Mouse (Mus musculus): ENCODE results near the gene Gldc. TPM values are rescaled to one million over a fixed set of nuclear protein-coding genes. Genes with fewer than 3 reads are reported as not detected.
"Not testable (repeated sequence)": the region's sequence is repeated elsewhere in the genome, so short reads cannot be mapped to it uniquely, and the experiment has no call there.

Gene Gldc
- total RNA-seq (2021) = 10 to 100 TPM; 18.1 to 18.2 TPM
- long read RNA-seq, experiment 1, transcript Gldc-201 (25 exons, 3,767 nt) = major isoform, 56 of 70 reads
- long read RNA-seq, experiment 1, partial matches to known transcripts = 7 of 70 reads
- long read RNA-seq, experiment 1, other reads (novel, unspliced or antisense) = 7 of 70 reads
- long read RNA-seq, experiment 2, transcript Gldc-201 (25 exons, 3,767 nt) = major isoform, 51 of 57 reads
- long read RNA-seq, experiment 2, partial matches to known transcripts = 3 of 57 reads
- long read RNA-seq, experiment 2, other reads (novel, unspliced or antisense) = 3 of 57 reads

- intact Hi-C loops (cut with DNase I) = no loop called here
- DNase-seq (ENCODE audit: low spot score in 2 of 2) = peak; percentile 58 to 67
Observed at GRCm38 (mm10) chr19:30174919-30175571, at the start of gene Gldc. Gldc (minus strand) TSS chr19:30175429.

- intact Hi-C loops (cut with DNase I); DNase-seq (ENCODE audit: low spot score in 2 of 2): not testable (repeated sequence)
Observed at GRCm38 (mm10) chr19:30222593-30222992, 47.4 kb upstream of the Gldc start.

DNA sequence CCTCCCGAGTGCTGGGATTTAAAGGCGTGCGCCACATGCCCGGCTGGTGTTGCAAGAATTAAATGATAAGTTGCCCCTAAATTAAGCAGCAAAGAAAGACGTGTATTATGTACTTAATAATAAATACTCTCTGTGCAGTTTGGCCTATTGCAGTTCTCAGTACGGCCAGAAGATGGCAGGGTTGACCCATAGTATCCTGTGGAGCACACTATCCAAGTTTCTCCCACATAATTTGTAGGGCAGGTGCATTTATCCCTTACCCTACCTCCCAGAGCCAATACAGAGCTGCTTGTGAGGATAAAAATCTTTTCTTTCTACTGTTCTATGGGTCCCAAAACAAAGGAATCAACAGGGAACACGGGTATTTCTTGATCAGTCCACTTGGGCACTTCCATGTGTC is 42.1 kb upstream of the Gldc start:
- intact Hi-C loops (cut with DNase I) = no loop called here

DNA sequence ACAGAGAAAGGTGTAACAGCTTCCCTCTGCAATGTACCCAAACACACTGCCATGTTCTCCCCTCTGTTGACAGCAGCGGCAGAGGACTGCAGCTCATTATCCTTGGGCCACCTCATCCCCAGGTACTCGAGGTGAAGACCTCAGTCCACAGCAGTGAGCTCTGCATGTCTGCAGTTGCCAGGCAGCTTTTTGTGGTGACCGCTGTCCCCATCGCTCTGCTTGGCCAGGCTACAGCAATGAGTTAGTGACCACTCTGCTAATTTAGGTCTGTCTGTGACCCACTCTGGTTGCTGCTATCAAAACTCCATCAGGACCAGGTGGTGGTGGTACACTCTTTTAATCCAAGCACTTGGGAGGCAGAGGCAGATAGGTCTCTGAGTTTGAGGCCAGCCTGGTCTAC is 41.0 kb upstream of the Gldc start:
- intact Hi-C loops (cut with DNase I) = no loop called here

More for the DNA sequence above, 42.1 kb upstream of the Gldc start:
- DNase-seq (ENCODE audit: low spot score in 2 of 2) = peak; percentile 27 to 72

GRCm38 (mm10) chr19:30215736-30216135 is 40.5 kb upstream of the Gldc start:
- intact Hi-C loops (cut with DNase I); DNase-seq (ENCODE audit: low spot score in 2 of 2): not testable (repeated sequence)

More for the DNA sequence above, 41.0 kb upstream of the Gldc start:
- DNase-seq (ENCODE audit: low spot score in 2 of 2) = no peak

DNA sequence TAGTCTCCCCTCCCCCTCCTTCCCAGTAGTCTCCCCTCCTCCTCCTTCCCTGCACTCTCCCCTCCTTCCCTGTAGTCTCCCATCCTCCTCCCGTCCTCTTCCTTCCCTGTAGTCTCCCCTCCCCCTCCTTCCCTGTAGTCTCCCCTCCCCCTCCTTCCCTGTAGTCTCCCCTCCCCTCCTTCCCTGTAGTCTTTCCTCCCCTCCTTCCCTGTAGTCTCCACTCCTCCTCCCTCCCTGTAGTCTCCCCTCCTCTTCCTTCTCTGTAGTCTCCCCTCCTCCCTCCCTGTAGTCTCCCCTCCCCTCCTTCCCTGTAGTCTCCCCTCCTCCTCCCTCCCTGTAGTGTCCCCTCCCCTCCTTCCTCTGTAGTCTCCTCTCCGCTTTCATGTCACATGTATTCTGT is 38.8 kb upstream of the Gldc start:
- no peak for DNase-seq (ENCODE audit: low spot score in 2 of 2)
- intact Hi-C loops (cut with DNase I) = no loop called here

GRCm38 (mm10) chr19:30209006-30209405 is 33.8 kb upstream of the Gldc start:
- DNase-seq (ENCODE audit: low spot score in 2 of 2) = not testable (repeated sequence)
- intact Hi-C loops (cut with DNase I) = loop anchor here (5.0 kb wide), 1 partner anchor 52 kb away; no protein-coding TSS in a partner anchor

GRCm38 (mm10) chr19:30206981-30207380 is 31.8 kb upstream of the Gldc start:
- no peak for DNase-seq (ENCODE audit: low spot score in 2 of 2)
- intact Hi-C loops (cut with DNase I) = loop anchor here (5.0 kb wide), 1 partner anchor 50 kb away; no protein-coding TSS in a partner anchor

DNA sequence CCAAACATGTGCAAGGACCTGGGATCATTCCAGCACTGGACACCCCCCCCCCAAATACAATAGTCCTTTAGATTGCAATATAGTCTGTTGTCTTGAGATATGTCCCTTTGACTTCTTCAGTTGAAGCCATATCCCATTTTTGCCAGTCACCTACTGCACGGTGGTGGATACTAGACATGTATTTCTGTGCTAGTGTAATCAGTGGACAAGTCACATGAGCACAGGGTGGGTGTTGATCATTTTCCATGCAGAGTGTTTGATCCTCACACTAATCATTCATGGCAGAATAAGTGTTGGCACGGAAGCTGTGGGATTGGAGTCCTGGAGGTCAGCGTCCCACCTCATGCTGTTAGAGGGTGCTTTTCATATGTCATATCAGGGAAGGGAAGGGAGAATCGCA is 30.6 kb upstream of the Gldc start:
- intact Hi-C loops (cut with DNase I) = loop anchor here (5.0 kb wide), 1 partner anchor 49 kb away; no protein-coding TSS in a partner anchor

DNA sequence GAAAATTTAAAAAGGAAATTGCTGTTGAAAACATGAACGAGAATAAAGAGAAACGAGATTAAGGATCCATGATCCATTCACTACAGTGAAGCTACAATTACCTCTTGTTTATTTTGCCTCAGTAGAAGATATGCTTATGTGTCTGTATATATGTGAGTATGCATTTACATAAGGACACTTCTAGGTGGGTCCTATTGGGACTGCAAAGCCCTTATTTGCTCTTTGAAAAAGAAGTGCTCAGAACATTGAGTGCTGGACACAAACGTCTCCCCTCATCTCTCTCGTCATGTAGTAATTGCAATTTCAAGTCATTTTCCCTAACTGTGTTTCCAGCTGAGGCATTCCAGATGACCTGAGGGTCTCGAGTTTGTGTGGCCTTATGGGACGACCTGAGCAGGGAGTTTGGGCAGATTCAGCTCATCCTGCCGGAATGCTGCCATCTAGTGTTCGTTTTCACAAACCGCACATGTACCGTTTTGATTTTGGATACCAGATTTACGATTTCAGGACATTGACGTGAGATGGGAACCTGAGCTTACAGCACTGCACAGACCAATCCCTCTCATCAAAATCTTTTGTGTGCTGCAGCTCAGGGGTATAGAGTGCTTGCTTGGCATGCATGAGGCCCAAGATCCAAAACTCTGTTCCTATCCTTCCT is 30.1 kb upstream of the Gldc start:
- peak; percentile 27 to 53 for DNase-seq (ENCODE audit: low spot score in 2 of 2)
- intact Hi-C loops (cut with DNase I) = loop anchor here (5.0 kb wide), 1 partner anchor 48 kb away; no protein-coding TSS in a partner anchor

More for the DNA sequence above, 30.6 kb upstream of the Gldc start:
- DNase-seq (ENCODE audit: low spot score in 2 of 2) = no peak

DNA sequence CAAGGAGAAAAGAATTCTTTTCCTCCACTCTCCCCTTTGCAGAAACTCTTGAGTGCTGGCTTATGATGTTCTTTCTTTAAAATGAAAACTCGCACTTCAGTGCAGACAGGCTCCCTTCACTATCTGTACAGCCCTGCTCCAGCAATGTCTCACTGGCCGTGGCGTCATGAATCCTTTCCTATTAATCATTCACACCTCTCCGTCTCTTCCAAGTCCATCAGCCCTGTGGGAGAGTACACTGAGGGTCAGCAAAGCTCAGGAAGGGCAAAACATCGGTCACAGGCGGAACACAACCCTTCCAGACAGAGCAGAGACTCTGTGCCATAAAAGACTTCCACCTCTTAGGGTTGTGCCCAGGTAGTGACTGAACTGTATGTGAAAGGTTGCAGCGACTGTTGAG is 26.9 kb upstream of the Gldc start:
- DNase-seq (ENCODE audit: low spot score in 2 of 2) = no peak
- intact Hi-C loops (cut with DNase I) = loop anchor here (5.0 kb wide), 1 partner anchor 380 kb away; no protein-coding TSS in a partner anchor

GRCm38 (mm10) chr19:30194999-30195398 is 19.8 kb upstream of the Gldc start:
- no peak for DNase-seq (ENCODE audit: low spot score in 2 of 2)
- intact Hi-C loops (cut with DNase I) = no loop called here

GRCm38 (mm10) chr19:30187232-30187631 is 12.0 kb upstream of the Gldc start:
- no peak for DNase-seq (ENCODE audit: low spot score in 2 of 2)
- intact Hi-C loops (cut with DNase I) = no loop called here

DNA sequence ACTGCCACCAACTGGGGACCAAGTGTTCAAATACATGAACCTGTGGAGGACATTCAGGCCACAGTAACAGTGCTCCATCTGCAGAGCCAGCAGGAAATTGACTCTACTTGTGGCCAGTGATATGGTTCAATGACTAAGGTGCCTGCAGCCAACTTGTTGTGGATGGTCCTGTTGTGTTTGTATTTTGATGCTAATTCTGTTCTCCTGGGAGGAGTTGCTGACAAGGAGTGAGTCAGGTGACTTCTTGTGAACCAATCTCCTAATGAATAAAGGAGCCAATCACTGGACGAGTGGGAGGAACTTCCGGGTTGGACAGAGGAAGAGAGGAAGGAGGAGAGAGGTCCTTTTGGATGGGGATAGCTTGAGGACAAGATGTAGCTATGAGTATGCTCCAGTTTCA is 10.3 kb upstream of the Gldc start:
- no peak for DNase-seq (ENCODE audit: low spot score in 2 of 2)
- intact Hi-C loops (cut with DNase I) = no loop called here

GRCm38 (mm10) chr19:30179979-30180378 is 4.8 kb upstream of the Gldc start:
- DNase-seq (ENCODE audit: low spot score in 2 of 2) = no peak
- intact Hi-C loops (cut with DNase I) = no loop called here

DNA sequence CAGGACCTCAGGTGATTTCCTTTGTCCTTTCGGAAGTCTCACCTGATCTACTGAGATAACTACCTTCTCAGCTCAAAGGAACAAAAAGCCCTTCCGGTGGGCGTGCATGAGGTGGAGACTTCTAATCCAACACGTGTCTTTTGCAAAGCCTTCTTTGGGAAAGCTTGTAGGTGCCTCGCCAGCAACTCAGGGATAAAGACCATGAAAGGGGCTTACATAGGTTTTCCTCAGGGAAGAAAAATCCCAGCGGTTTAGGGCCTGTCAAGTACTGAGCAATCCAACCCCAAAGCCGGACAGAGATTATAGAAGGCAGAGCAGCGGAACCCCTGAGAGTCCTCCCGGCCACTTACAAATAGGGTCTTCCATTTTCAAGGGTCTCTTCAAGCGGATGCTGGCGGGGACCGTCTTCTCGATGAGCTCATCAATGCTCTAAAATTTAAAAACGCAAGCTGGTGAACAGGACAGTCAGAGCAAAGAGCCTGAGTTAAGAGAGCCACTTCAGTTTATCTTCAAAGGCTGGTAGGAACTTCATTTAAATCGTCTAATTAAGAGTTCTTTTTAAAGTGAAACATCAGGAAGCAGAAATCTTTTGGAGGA is 1.1 kb downstream of the Gldc start:
- intact Hi-C loops (cut with DNase I) = no loop called here
- DNase-seq (ENCODE audit: low spot score in 2 of 2) = no peak

- DNase-seq (ENCODE audit: low spot score in 2 of 2) = no peak
- intact Hi-C loops (cut with DNase I) = no loop called here
Observed at GRCm38 (mm10) chr19:30171346-30172055, 3.7 kb downstream of the Gldc start.

GRCm38 (mm10) chr19:30170319-30170718 is 4.9 kb downstream of the Gldc start:
- intact Hi-C loops (cut with DNase I) = no loop called here
- DNase-seq (ENCODE audit: low spot score in 2 of 2) = no peak

DNA sequence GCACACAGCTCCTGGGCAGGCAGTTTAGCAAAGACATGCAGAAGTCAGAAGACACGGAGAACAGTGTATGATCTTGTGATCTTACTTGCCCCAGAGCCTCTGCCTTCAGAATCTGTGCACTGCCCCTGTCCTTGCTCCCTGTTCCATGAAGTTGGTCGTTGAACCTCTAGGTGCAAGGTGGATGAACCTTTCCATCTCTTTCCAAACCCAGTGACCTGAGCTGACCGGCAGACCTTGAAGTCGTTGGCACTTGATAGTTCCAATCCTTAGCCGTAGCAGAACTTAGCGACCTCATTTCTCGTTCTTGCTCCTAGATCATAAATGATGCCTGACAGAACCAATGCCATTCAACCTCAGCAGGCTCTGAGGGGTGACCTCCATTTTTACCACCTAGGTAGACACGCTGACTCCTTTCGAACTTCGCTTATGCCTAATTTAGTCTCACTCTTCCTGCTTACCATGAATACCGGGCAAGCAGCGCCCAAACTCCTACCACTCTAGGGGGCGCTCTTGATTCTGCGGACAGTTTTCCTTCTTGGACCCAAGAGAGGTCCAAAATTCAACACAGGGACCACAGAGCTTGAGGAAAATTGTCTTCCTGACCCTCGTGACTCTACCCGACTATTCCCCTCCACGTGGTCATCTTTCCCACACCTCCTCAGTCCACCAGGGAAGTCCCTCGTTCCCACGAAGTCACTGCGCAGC is 8.3 kb downstream of the Gldc start:
- intact Hi-C loops (cut with DNase I) = no loop called here
- DNase-seq (ENCODE audit: low spot score in 2 of 2) = no peak
